Mouse (Mus musculus) spleen, adult 18-20 months (tissue): ENCODE results near the gene Spdye4a.
A peak's percentile ranks its signal among the peaks of the same experiment; 100 is the strongest.

Experiments
- DNase-seq, 2 experiments: peaks; one replicate each; pipeline ENCODE4 v3.0.0; 2022; ENCODE audit warnings: mixed read lengths in 2 of 2

Gene Spdye4a

GRCm38 (mm10) chr5:143226790-143227189 is at the start of gene Spdye4a:
Spdye4a (minus strand) TSS chr5:143226890.
- no peak for DNase-seq

GRCm38 (mm10) chr5:143275761-143276160 is 49.1 kb upstream of the Spdye4a start:
- no peak for DNase-seq

- no peak for DNase-seq
Observed at GRCm38 (mm10) chr5:143272540-143273330, 46.0 kb upstream of the Spdye4a start.

GRCm38 (mm10) chr5:143272108-143272507 is 45.4 kb upstream of the Spdye4a start:
- DNase-seq, result no peak

GRCm38 (mm10) chr5:143271642-143272041 is 45.0 kb upstream of the Spdye4a start:
- no peak for DNase-seq

GRCm38 (mm10) chr5:143270151-143270519 is 43.4 kb upstream of the Spdye4a start:
- DNase-seq, result no peak

GRCm38 (mm10) chr5:143269363-143270150 is 42.9 kb upstream of the Spdye4a start, which contains the start of gene Zfp316:
Zfp316 (minus strand) TSS chr5:143270022.
- peak; percentile 42 to 71 for DNase-seq

GRCm38 (mm10) chr5:143268985-143269362 is 42.3 kb upstream of the Spdye4a start:
- no peak for DNase-seq

GRCm38 (mm10) chr5:143266794-143267193 is 40.1 kb upstream of the Spdye4a start:
- DNase-seq, result no peak

GRCm38 (mm10) chr5:143265409-143265808 is 38.7 kb upstream of the Spdye4a start:
- no peak for DNase-seq

- no peak for DNase-seq
Observed at GRCm38 (mm10) chr5:143264689-143265088, 38.0 kb upstream of the Spdye4a start.

- no peak for DNase-seq
Observed at GRCm38 (mm10) chr5:143261636-143262035, 34.9 kb upstream of the Spdye4a start.

GRCm38 (mm10) chr5:143255802-143256201 is 29.1 kb upstream of the Spdye4a start:
- no peak for DNase-seq

- no peak for DNase-seq
Observed at GRCm38 (mm10) chr5:143255131-143255519, 28.4 kb upstream of the Spdye4a start.

GRCm38 (mm10) chr5:143254487-143255130 is 27.9 kb upstream of the Spdye4a start:
- no peak for DNase-seq

GRCm38 (mm10) chr5:143253881-143254486 is 27.3 kb upstream of the Spdye4a start:
- DNase-seq, result no peak

GRCm38 (mm10) chr5:143253186-143253880 is 26.6 kb upstream of the Spdye4a start:
- no peak for DNase-seq

GRCm38 (mm10) chr5:143252791-143253185 is 26.1 kb upstream of the Spdye4a start:
- no peak for DNase-seq

- DNase-seq, result no peak
Observed at GRCm38 (mm10) chr5:143252039-143252438, 25.3 kb upstream of the Spdye4a start.

- DNase-seq, result no peak
Observed at GRCm38 (mm10) chr5:143244926-143245325, 18.2 kb upstream of the Spdye4a start.

- no peak for DNase-seq
Observed at GRCm38 (mm10) chr5:143236036-143236435, 9.3 kb upstream of the Spdye4a start.

GRCm38 (mm10) chr5:143235028-143235693 is 8.5 kb upstream of the Spdye4a start, which contains the start of gene Zfp12:
Zfp12 (plus strand) TSS chr5:143235163.
- DNase-seq, result peak; percentile 85 to 86
